Mouse (Mus musculus): ENCODE results near the gene Sult6b1.

- TF ChIP-seq CTCF (IDR thresholded peaks at IDR 0.05; ENCODE audit: borderline replicate concordance, extremely low read depth, insufficient read depth, insufficient read length): no peak
- TF ChIP-seq POLR2A (IDR thresholded peaks at IDR 0.05; ENCODE audit: borderline replicate concordance, extremely low read depth, insufficient read depth, insufficient read length, poor library complexity, severe bottlenecking): no peak
These were observed 17.6 kb downstream of the Sult6b1 start for GRCm38 (mm10) chr17:78889184-78889583.

All from brain, embryonic 14.5 days (tissue).